Mouse (Mus musculus) liver, embryonic 12.5 days (tissue): Measurements from ENCODE around the gene Uspl1. TPM values are rescaled to one million over a fixed set of nuclear protein-coding genes. Genes with fewer than 3 reads are reported as not detected.
A peak's percentile ranks its signal among the peaks of the same experiment; 100 is the strongest.

ENCODE experiments used
- ATAC-seq: fragments of 200-750 bp; cut with Nextera tagmentation; 2 replicates; pipeline ENCODE4 v1.8.0; 2017; ENCODE audit warnings: moderate number of reproducible peaks, mild to moderate bottlenecking, moderate library complexity
- H3K27ac ChIP-seq: fragments of 300-500 bp; sonication (generic); 2 replicates; pipeline ENCODE4 v1.5.1; 2016; ENCODE audit warnings: mild to moderate bottlenecking
- H3K27me3 ChIP-seq: fragments of 300-500 bp; sonication (generic); replicated peaks from 2 replicates; pipeline ENCODE4 v1.6.1; 2016; ENCODE audit warnings: mild to moderate bottlenecking, moderate library complexity
- H3K36me3 ChIP-seq: fragments of 300-500 bp; sonication (generic); 2 replicates; pipeline ENCODE4 v1.6.1; 2016; ENCODE audit warnings: mild to moderate bottlenecking, moderate library complexity
- H3K4me1 ChIP-seq: fragments of 300-500 bp; sonication (generic); 2 replicates; pipeline ENCODE4 v1.6.1; 2016
- H3K4me2 ChIP-seq: fragments of 300-500 bp; sonication (generic); 2 replicates; pipeline ENCODE4 v1.6.1; 2016; ENCODE audit warnings: mild to moderate bottlenecking, moderate library complexity
- H3K4me3 ChIP-seq: fragments of 300-500 bp; sonication (generic); 2 replicates; pipeline ENCODE4 v1.5.1; 2016; ENCODE audit warnings: mild to moderate bottlenecking, moderate library complexity
- H3K9ac ChIP-seq: fragments of 300-500 bp; sonication (generic); 2 replicates; pipeline ENCODE4 v1.6.1; 2016; ENCODE audit warnings: mild to moderate bottlenecking, moderate library complexity
- H3K9me3 ChIP-seq: fragments of 300-500 bp; sonication (generic); replicated peaks from 2 replicates; pipeline ENCODE4 v1.6.1; 2016; ENCODE audit warnings: mild to moderate bottlenecking, moderate library complexity
- WGBS: fragments of 180-500 bp; shearing (Covaris S2); methylation state at CpG from one replicate; pipeline ENCODE4 v1.1.7; 2016; ENCODE audit not compliant: insufficient replicate concordance; 5-methylcytosine and 5-hydroxymethylcytosine counted together
- polyA plus RNA-seq: library from polyadenylated mRNA; unstranded; fragments of >200 nt; fragmentation: Nextera tagmentation; extraction: Ambion mirVana; gene quantifications from 2 replicates; pipeline ENCODE4 v1.2.1, GENCODE M21; 2016

Gene Uspl1
- polyA plus RNA-seq, 1 experiment from 2014 or later: 37.1 TPM

GRCm38 (mm10) chr5:149217524-149218357, 33.6 kb downstream of the Uspl1 start:
- H3K4me3 ChIP-seq: no peak overlapping the region
- no peaks in the 10 kb centered on the region for H3K27me3 ChIP-seq
- peak overlapping the region; percentile 29; the same call in 1 of the 2 replicates for H3K9ac ChIP-seq
- H3K4me1 ChIP-seq: peaks cover 45% of the 10 kb centered on the region
- peaks cover 49% of the 10 kb centered on the region for H3K36me3 ChIP-seq
- WGBS: 50% methylated on average over 6 of the region's 6 CpGs
- H3K4me2 ChIP-seq: peak overlapping the region; percentile 28
- peak overlapping the region; percentile 68; the same call in 1 of the 2 replicates for H3K27ac ChIP-seq
- ATAC-seq: peak; percentile 66
- H3K9me3 ChIP-seq: peaks cover 8% of the 10 kb centered on the region

DNA sequence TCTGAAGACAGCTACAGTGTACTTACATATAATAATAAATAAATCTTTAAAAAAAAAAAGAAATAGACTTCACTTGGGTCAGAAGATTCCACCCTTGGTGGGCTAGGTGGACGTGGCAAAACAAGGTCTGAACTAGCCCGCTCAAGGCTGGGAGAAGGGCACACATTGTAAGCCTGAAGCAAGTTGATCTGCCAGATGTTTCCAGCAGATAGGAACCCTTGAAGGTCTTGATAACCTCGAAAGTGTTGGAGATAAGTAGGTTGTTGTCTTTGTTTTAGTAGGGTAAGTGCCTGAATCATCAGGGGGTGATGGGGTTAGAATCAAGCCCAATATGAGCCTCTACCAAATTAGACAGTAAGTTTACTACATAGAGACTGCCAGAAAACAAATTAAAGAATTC, 35.3 kb downstream of the Uspl1 start:
- no peaks in the 10 kb centered on the region for H3K27me3 ChIP-seq
- peaks cover 8% of the 10 kb centered on the region for H3K9me3 ChIP-seq
- no peak overlapping the region for H3K4me3 ChIP-seq
- peak overlapping the region; percentile 40 for H3K4me2 ChIP-seq
- peaks cover 31% of the 10 kb centered on the region for H3K36me3 ChIP-seq
- 11% methylated on average over 3 of the region's 3 CpGs for WGBS
- peaks cover 45% of the 10 kb centered on the region for H3K4me1 ChIP-seq
- no peak overlapping the region for H3K9ac ChIP-seq
- ATAC-seq: peak; percentile 81
- H3K27ac ChIP-seq: no peak overlapping the region

DNA sequence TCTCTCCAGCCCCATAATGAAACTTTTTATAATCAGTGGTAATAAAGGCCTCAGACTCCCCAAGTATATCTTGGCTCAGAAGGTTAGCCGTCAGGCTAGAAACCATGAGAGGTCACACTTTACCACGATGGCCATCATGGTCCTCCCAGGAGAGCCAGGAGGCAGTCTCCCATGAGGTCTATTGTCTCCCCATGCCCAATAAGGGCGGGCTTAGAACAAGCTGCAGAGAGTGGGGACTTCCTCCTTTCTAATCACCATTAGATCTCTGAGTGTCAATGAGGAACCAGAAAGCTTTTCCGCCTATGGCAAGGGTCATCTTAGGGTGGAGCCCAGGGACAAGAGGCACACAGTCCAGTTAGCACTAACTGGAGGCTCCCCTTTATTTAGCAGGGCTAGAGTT, 37.2 kb downstream of the Uspl1 start:
- Histone ChIP-seq H3K36me3 (peaks cover 13% of the 10 kb centered on the region), H3K9ac (no peak overlapping the region), H3K4me1 (peaks cover 45% of the 10 kb centered on the region), H3K27me3 (no peaks in the 10 kb centered on the region), H3K4me3 (no peak overlapping the region), H3K4me2 (no peak overlapping the region), H3K9me3 (peaks cover 8% of the 10 kb centered on the region), H3K27ac (no peak overlapping the region)
- WGBS: 47% methylated on average over 4 of the region's 4 CpGs
- no peak for ATAC-seq

- no peak for ATAC-seq
- Histone ChIP-seq H3K4me1 (peaks cover 25% of the 10 kb centered on the region), H3K9ac (no peak overlapping the region), H3K36me3 (no peaks in the 10 kb centered on the region), H3K27me3 (no peaks in the 10 kb centered on the region), H3K4me3 (no peak overlapping the region), H3K4me2 (no peak overlapping the region), H3K9me3 (peaks cover 8% of the 10 kb centered on the region), H3K27ac (no peak overlapping the region)
- 35% methylated on average over 7 of the region's 7 CpGs for WGBS
Measured at GRCm38 (mm10) chr5:149224666-149225065, 40.5 kb downstream of the Uspl1 start.

DNA sequence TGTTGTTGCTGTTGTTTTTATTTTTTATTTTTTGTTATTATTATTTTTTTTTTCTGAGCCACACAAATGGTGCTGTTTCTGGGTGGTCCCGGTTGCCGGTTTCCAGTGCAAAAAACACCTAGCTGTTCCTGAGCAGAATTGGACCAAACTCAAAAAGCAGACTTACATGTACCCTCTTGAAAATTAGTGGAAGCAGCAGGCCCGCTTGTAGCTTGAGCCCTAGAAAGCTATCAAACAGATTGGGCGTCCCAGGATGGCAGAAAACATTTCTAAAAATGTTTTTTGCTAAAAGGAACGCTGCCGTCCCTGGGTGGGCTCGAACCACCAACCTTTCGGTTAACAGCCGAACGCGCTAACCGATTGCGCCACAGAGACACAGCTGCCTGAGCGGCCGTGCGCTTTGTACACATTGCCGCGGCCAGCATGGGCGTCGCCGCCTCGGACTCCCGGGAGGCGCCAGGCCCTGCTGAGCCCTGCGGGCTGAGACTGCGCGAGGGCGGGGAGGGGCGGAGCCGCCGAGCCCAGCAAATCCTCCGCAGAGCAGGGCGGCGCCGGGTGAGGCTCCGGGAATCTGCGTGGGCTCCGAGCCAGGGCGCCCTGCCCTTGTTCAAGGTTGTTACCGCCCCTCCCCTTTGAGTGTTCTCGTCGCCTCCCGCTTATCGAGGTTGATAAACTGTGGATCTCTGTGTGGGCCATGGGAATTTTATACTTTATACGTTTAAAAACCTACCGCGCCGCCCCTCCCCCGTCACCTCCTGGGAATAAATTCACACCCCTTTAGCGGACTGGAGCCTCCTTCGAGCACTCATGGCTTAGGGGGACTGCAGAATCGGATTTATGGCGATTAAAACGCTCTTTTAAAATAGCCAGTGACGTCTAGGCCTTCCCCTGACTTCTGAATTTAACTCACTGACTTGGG, 44.8 kb downstream of the Uspl1 start:
- peak; percentile 100 for ATAC-seq
- 3% methylated on average over 55 of the region's 55 CpGs for WGBS
- H3K27me3 ChIP-seq: no peaks in the 10 kb centered on the region

GRCm38 (mm10) chr5:149229619-149230339, 45.6 kb downstream of the Uspl1 start:
- Histone ChIP-seq H3K4me2 (peak overlapping the region; percentile 75), H3K36me3 (no peaks in the 10 kb centered on the region), H3K27me3 (no peaks in the 10 kb centered on the region), H3K9ac (peak overlapping the region; percentile 63), H3K4me1 (peaks cover 24% of the 10 kb centered on the region), H3K9me3 (no peaks in the 10 kb centered on the region), H3K4me3 (peak overlapping the region; percentile 64), H3K27ac (peak overlapping the region; percentile 75)
- no peak for ATAC-seq
- 69% methylated on average over 18 of the region's 18 CpGs for WGBS

More for the DNA sequence above, 44.8 kb downstream of the Uspl1 start:
- Histone ChIP-seq H3K4me3 (peak overlapping the region; percentile 64), H3K4me1 (peaks cover 23% of the 10 kb centered on the region), H3K9ac (peak overlapping the region; percentile 63), H3K36me3 (no peaks in the 10 kb centered on the region), H3K9me3 (no peaks in the 10 kb centered on the region), H3K4me2 (peak overlapping the region; percentile 75), H3K27ac (peak overlapping the region; percentile 75)

DNA sequence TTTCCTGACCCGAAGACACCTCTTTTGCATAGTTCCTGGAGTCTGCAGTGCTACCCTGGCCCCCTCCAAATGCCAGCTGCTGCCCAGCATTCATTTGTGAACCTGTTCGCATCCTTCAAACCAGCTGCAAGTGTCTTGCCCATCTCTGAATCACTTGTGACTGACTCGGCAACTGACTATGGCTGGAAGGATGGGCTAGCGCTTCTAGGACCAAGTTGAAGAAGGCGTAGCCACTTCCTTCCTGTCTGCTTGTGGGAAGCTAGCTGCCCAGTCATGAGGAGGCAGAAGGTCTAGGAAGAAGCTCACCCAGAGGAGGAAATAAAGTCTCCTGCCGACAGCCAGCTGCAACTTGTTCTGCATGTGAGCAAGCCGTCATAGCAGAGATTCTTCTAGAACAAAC, 50.9 kb downstream of the Uspl1 start:
- Histone ChIP-seq H3K27me3 (no peaks in the 10 kb centered on the region), H3K9me3 (no peaks in the 10 kb centered on the region), H3K4me3 (no peak overlapping the region), H3K4me1 (peaks cover 12% of the 10 kb centered on the region), H3K4me2 (no peak overlapping the region), H3K27ac (no peak overlapping the region), H3K36me3 (no peaks in the 10 kb centered on the region), H3K9ac (no peak overlapping the region)
- WGBS: 37% methylated on average over 7 of the region's 7 CpGs
- no peak for ATAC-seq

DNA sequence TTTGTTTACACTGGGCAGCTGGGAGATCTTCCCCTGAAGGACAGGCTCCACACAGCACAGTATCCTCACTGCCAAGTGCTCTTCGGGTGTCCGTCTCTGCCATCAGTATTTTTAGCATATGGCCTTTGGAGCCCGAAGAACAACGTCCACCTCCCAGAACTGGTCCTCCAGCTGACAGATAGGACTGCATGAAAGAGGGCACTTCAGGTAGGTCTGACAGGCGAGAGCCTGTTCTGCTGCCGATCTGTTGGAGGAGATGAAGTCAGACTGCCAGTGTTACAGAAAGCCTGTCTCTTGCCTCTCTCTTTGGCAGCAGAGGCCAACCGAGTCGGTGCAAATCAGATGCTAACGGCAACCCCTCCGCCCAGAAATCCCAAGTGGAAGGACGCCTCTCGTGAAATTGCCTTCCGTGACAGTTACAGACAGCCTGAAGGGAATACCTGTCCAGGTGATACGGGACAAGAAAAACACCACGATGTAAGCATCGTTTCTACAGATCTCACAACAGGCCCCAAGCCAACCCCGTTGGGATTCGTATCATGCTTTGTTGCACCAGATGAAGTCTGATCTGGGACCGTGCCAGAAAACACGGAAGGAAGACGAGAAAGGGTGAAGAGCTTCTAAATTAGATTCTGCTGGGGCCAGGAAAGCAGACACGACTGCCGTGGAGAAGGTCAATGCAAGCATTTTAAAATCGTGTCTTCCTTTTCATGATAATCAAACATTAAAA, 53.2 kb downstream of the Uspl1 start:
- 75% methylated on average over 24 of the region's 24 CpGs for WGBS
- Histone ChIP-seq H3K4me3 (no peak overlapping the region), H3K4me1 (peaks cover 4% of the 10 kb centered on the region; the same call in 1 of the 2 replicates), H3K36me3 (no peaks in the 10 kb centered on the region), H3K27ac (no peak overlapping the region), H3K9ac (no peak overlapping the region), H3K4me2 (no peak overlapping the region), H3K27me3 (no peaks in the 10 kb centered on the region), H3K9me3 (peaks cover 6% of the 10 kb centered on the region; the same call in 1 of the 2 replicates)
- no peak for ATAC-seq

GRCm38 (mm10) chr5:149242467-149242866, 58.3 kb downstream of the Uspl1 start:
- Histone ChIP-seq H3K27ac (no peak overlapping the region), H3K9ac (no peak overlapping the region), H3K4me1 (peaks cover 30% of the 10 kb centered on the region), H3K4me3 (no peak overlapping the region), H3K4me2 (no peak overlapping the region), H3K36me3 (no peaks in the 10 kb centered on the region), H3K9me3 (peaks cover 11% of the 10 kb centered on the region; the same call in 1 of the 2 replicates), H3K27me3 (no peaks in the 10 kb centered on the region)
- 83% methylated on average over 5 of the region's 5 CpGs for WGBS
- ATAC-seq: no peak

DNA sequence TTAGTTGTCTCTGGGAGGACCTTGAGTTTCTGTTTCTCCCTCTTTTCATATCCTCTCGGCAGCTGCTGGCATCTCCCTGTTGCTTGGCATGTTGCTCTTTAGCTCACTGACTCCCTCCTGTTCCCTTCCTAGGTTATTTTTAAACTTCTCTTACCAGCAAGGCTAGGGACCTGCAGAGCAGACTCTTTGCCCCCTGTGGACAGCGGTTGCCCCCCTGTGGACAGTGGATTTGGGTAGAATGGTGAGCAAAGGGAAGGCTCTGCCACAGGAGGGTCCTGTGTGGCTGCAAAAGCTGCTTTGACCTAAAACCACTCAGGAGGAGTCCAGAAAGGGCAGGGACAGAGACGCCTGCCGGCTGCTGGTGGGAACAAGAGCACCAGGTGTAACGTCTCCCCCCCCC, 58.9 kb downstream of the Uspl1 start:
- H3K27ac ChIP-seq: no peak overlapping the region
- H3K36me3 ChIP-seq: no peaks in the 10 kb centered on the region
- H3K9ac ChIP-seq: no peak overlapping the region
- ATAC-seq: no peak
- H3K4me3 ChIP-seq: no peak overlapping the region
- no peak overlapping the region for H3K4me2 ChIP-seq
- peaks cover 36% of the 10 kb centered on the region for H3K4me1 ChIP-seq
- H3K27me3 ChIP-seq: 0 out of 2 replicates have a peak, but pooled peaks cover 2% of the 10 kb centered on the region
- peaks cover 11% of the 10 kb centered on the region; the same call in 1 of the 2 replicates for H3K9me3 ChIP-seq
- 72% methylated on average over 5 of the region's 5 CpGs for WGBS
